Comparison of ENCODE assay signal across 26 mouse cellular contexts in genomic region chr9:67187686-67188085, GRCm38 (mm10).
DNase-seq lines count a peak whose midpoint lies in the region; ATAC-seq and TF ChIP-seq lines count a peak whose summit lies in the region.
"Had no signal": no experiment of that assay in that cellular context is flagged by ENCODE, and none has a peak within 500 bp of the region (broad histone marks: within the 10 kb centered on the region; RNA-seq: fewer than 3 reads in every experiment).

No protein-coding gene starts in this region.

- no peak for TF ChIP-seq EP300 in heart, adult 2 months (IDR thresholded peaks at IDR 0.05; ENCODE audit: insufficient read depth, low read depth, low read length)

- H3K27me3 ChIP-seq in heart, adult 2 months (ENCODE audit: control insufficient read depth, insufficient read depth, low read length) = no peaks in the 10 kb centered on the region
- no peaks in the 10 kb centered on the region for H3K27me3 ChIP-seq in midbrain, embryonic 10.5 days (ENCODE audit: low read depth, poor library complexity, severe bottlenecking)
- H3K27me3 ChIP-seq: embryonic facial prominence, embryonic 12.5 days; forebrain, embryonic 12.5 days; limb, embryonic 13.5 days; liver, embryonic 12.5 days; midbrain, embryonic 12.5 days; neural tube, embryonic 15.5 days had no signal

- H3K36me3 ChIP-seq in heart, adult 2 months (ENCODE audit: control insufficient read depth, insufficient read depth, low read length) = no peaks in the 10 kb centered on the region
- H3K36me3 ChIP-seq in midbrain, embryonic 10.5 days = no peaks in the 10 kb centered on the region
- H3K36me3 ChIP-seq: embryonic facial prominence, embryonic 12.5 days; forebrain, embryonic 12.5 days; limb, embryonic 13.5 days; liver, embryonic 12.5 days; midbrain, embryonic 12.5 days; neural tube, embryonic 15.5 days had no signal

- peak overlapping the region; percentile 40; the same call in 1 of the 2 replicates for H3K27ac ChIP-seq in heart, adult 2 months
- no peak overlapping the region for H3K27ac ChIP-seq in midbrain, embryonic 10.5 days (replicated peaks)
- H3K27ac ChIP-seq: embryonic facial prominence, embryonic 12.5 days; forebrain, embryonic 12.5 days; hindbrain, postnatal 0 days; layer of hippocampus, adult 2 months; limb, embryonic 13.5 days; liver, embryonic 12.5 days; midbrain, embryonic 12.5 days; neural tube, embryonic 15.5 days had no signal

- no peaks in the 10 kb centered on the region; the same call in 1 of the 2 replicates for H3K4me1 ChIP-seq in heart, adult 2 months (ENCODE audit: control insufficient read depth, insufficient read depth, low read length)
- H3K4me1 ChIP-seq in midbrain, embryonic 10.5 days = peaks cover 12% of the 10 kb centered on the region
- H3K4me1 ChIP-seq: forebrain, embryonic 12.5 days; liver, embryonic 12.5 days; neural tube, embryonic 15.5 days had no signal

- H3K9me3 ChIP-seq in midbrain, embryonic 10.5 days (replicated peaks) = no peaks in the 10 kb centered on the region
- H3K9me3 ChIP-seq: embryonic facial prominence, embryonic 12.5 days; forebrain, embryonic 12.5 days; limb, embryonic 13.5 days; liver, embryonic 12.5 days; midbrain, embryonic 12.5 days; neural tube, embryonic 15.5 days had no signal

- no peak for TF ChIP-seq POLR2A in heart, adult 2 months (IDR thresholded peaks at IDR 0.05; ENCODE audit: insufficient read depth, low read depth, low read length)

- H3K79me2 ChIP-seq in heart, adult 2 months (replicated peaks; ENCODE audit: control insufficient read depth, insufficient read depth, low read length) = no peaks in the 10 kb centered on the region

- TF ChIP-seq CTCF in heart, adult 2 months (IDR thresholded peaks at IDR 0.05) = no peak

- H3K4me3 ChIP-seq in heart, adult 2 months = no peak overlapping the region
- H3K4me3 ChIP-seq in midbrain, embryonic 10.5 days = no peak overlapping the region
- H3K4me3 ChIP-seq: embryonic facial prominence, embryonic 12.5 days; erythroblast, embryonic 14.5 days; forebrain, embryonic 12.5 days; layer of hippocampus, adult 2 months; limb, embryonic 13.5 days; liver, embryonic 12.5 days; midbrain, embryonic 12.5 days; neural tube, embryonic 15.5 days had no signal

- peak; percentile 72 for ATAC-seq in frontal cortex, adult (ENCODE audit: low TSS enrichment)
- ATAC-seq: hindbrain, postnatal 0 days; intestine, embryonic 16.5 days; liver, embryonic 12.5 days had no signal

- WGBS in heart, adult 2 months = 61% methylated on average over 5 of the region's 5 CpGs
- WGBS in midbrain, embryonic 10.5 days = 92% methylated on average over 5 of the region's 5 CpGs

- no peak for DNase-seq in frontal cortex, postnatal 10 days (ENCODE audit: low spot score in 2 of 2)
- DNase-seq in heart, adult 2 months = peak in 1 of 2 experiments; percentile 25
- DNase-seq in heart, postnatal 36 days = no peak
- DNase-seq in right cerebral cortex, adult 18-20 months = peak; percentile 42
- no peak for DNase-seq in right cerebral cortex, postnatal 14 days
- DNase-seq in telencephalon, adult 2 months (ENCODE audit: low read depth, low spot score) = peak; percentile 47
- no peak for DNase-seq in midbrain, embryonic 10.5 days (ENCODE audit: low spot score)
- DNase-seq: adrenal gland, postnatal 25 days; cerebellum, adult 11-12 months; cerebellum, postnatal 10 days; kidney, adult 9 months; kidney, postnatal 14 days; lung, adult 18-20 months; lung, postnatal 10 days; thymus, postnatal 25 days had no signal

- intact Hi-C loops in heart, adult 2 months (cut with DNase I) = no loop called here
- intact Hi-C loops in heart, postnatal 36 days (cut with DNase I) = no loop called here

- no peak overlapping the region for H3K9ac ChIP-seq in heart, adult 2 months (ENCODE audit: low read depth, low read length)
- H3K9ac ChIP-seq: embryonic facial prominence, embryonic 12.5 days; forebrain, embryonic 12.5 days; limb, embryonic 13.5 days; liver, embryonic 12.5 days; midbrain, embryonic 12.5 days; neural tube, embryonic 15.5 days had no signal

Comparison
In these comparisons a context has a peak if more than half of its experiments do, and no peak if none do; other contexts are left out.
1. DNase-seq: peak in right cerebral cortex, adult 18-20 months (single experiment) and telencephalon, adult 2 months (single experiment); none in frontal cortex, postnatal 10 days (0 of 2), heart, postnatal 36 days (0 of 2), right cerebral cortex, postnatal 14 days (single experiment) and midbrain, embryonic 10.5 days (single experiment).